Mouse (Mus musculus) limb, embryonic 12.5 days (tissue): ENCODE measurements around the gene Cib4. TPM values are rescaled to one million over a fixed set of nuclear protein-coding genes. Genes with fewer than 3 reads are reported as not detected.

Source experiments
- ATAC-seq: fragments of 200-750 bp; cut with Nextera tagmentation; 2 replicates; pipeline ENCODE4 v1.8.0; 2017; ENCODE audit warnings: low read depth, moderate TSS enrichment; ENCODE audit not compliant: insufficient number of reproducible peaks, insufficient read depth, low FRiP score, low TSS enrichment
- H3K27ac ChIP-seq: fragments of 300-500 bp; sonication (generic); 2 replicates; pipeline ENCODE4 v1.5.1; 2016; ENCODE audit warnings: mild to moderate bottlenecking, moderate library complexity
- H3K27me3 ChIP-seq: fragments of 300-500 bp; sonication (generic); 2 replicates; pipeline ENCODE4 v1.6.1; 2016; ENCODE audit warnings: mild to moderate bottlenecking, moderate library complexity
- H3K36me3 ChIP-seq: fragments of 300-500 bp; sonication (generic); 2 replicates; pipeline ENCODE4 v1.6.1; 2016; ENCODE audit warnings: mild to moderate bottlenecking, moderate library complexity
- H3K4me1 ChIP-seq: fragments of 300-500 bp; sonication (generic); replicated peaks from 2 replicates; pipeline ENCODE4 v1.6.1; 2016
- H3K4me2 ChIP-seq: fragments of 300-500 bp; sonication (generic); 2 replicates; pipeline ENCODE4 v1.6.1; 2016; ENCODE audit warnings: mild to moderate bottlenecking, moderate library complexity
- H3K4me3 ChIP-seq: fragments of 300-500 bp; sonication (generic); replicated peaks from 2 replicates; pipeline ENCODE4 v1.5.1; 2016; ENCODE audit warnings: mild to moderate bottlenecking
- H3K9ac ChIP-seq: fragments of 300-500 bp; sonication (generic); replicated peaks from 2 replicates; pipeline ENCODE4 v1.6.1; 2016; ENCODE audit warnings: mild to moderate bottlenecking, moderate library complexity
- H3K9me3 ChIP-seq: fragments of 300-500 bp; sonication (generic); 2 replicates; pipeline ENCODE4 v1.6.1; 2016; ENCODE audit warnings: mild to moderate bottlenecking, moderate library complexity
- WGBS: fragments of 180-500 bp; shearing (Covaris S2); methylation state at CpG from one replicate; pipeline ENCODE4 v1.1.7; 2016; 5-methylcytosine and 5-hydroxymethylcytosine counted together
- polyA plus RNA-seq: library from polyadenylated mRNA; unstranded; fragments of >200 nt; fragmentation: Nextera tagmentation; extraction: Ambion mirVana; gene quantifications from 2 replicates; pipeline ENCODE4 v1.2.1, GENCODE M21; 2016

Cib4 gene
- polyA plus RNA-seq, 1 experiment from 2014 or later = not detected

GRCm38 (mm10) chr5:30588301-30588968 lies 42.8 kb upstream of the Cib4 start:
- WGBS = under 1% methylated on average over 69 of the region's 70 CpGs
- H3K4me1 ChIP-seq = peaks cover 15% of the 10 kb centered on the region
- H3K9ac ChIP-seq = peak overlapping the region; percentile 27; the same call in 1 of the 2 replicates
- peak overlapping the region; percentile 45 for H3K4me3 ChIP-seq
- H3K27me3 ChIP-seq = peaks cover 82% of the 10 kb centered on the region
- H3K9me3 ChIP-seq = no peaks in the 10 kb centered on the region
- no peak overlapping the region for H3K27ac ChIP-seq
- no peaks in the 10 kb centered on the region for H3K36me3 ChIP-seq
- H3K4me2 ChIP-seq = peak overlapping the region; percentile 93
- 0 out of 2 replicates have a peak, but pooled peaks have one; percentile 5 for ATAC-seq

GRCm38 (mm10) chr5:30587681-30588300 lies 42.2 kb upstream of the Cib4 start, which contains the start of gene Kcnk3:
Kcnk3 (plus strand) TSS chr5:30588170.
- H3K4me3 ChIP-seq = peak within 1 kb of the TSS; percentile 45
- 0 out of 2 replicates have a peak, but pooled peaks have one; percentile 26 for ATAC-seq
- peak within 1 kb of the TSS; percentile 27; the same call in 1 of the 2 replicates for H3K9ac ChIP-seq
- peaks cover 14% of the 10 kb centered on the region for H3K4me1 ChIP-seq
- no peak within 1 kb of the TSS for H3K27ac ChIP-seq
- 2% methylated on average over 35 of the region's 54 CpGs for WGBS
- peaks cover 83% of the 10 kb centered on the region for H3K27me3 ChIP-seq
- H3K9me3 ChIP-seq = no peaks in the 10 kb centered on the region
- H3K36me3 ChIP-seq = no peaks in the 10 kb centered on the region
- peak within 1 kb of the TSS; percentile 93 for H3K4me2 ChIP-seq

GRCm38 (mm10) chr5:30587101-30587500 lies 41.5 kb upstream of the Cib4 start:
- H3K9ac ChIP-seq = no peak overlapping the region
- WGBS = 25% methylated on average over 2 of the region's 2 CpGs
- no peak for ATAC-seq
- H3K4me1 ChIP-seq = peaks cover 14% of the 10 kb centered on the region
- no peak overlapping the region for H3K4me3 ChIP-seq
- H3K27me3 ChIP-seq = peaks cover 77% of the 10 kb centered on the region
- no peak overlapping the region for H3K4me2 ChIP-seq
- H3K27ac ChIP-seq = no peak overlapping the region
- H3K36me3 ChIP-seq = no peaks in the 10 kb centered on the region
- H3K9me3 ChIP-seq = no peaks in the 10 kb centered on the region

- H3K4me2 ChIP-seq = no peak overlapping the region
- WGBS = 80% methylated on average over 3 of the region's 3 CpGs
Measured at GRCm38 (mm10) chr5:30586616-30587015, 41.0 kb upstream of the Cib4 start.

GRCm38 (mm10) chr5:30582017-30582416 lies 36.4 kb upstream of the Cib4 start:
- no peaks in the 10 kb centered on the region for H3K4me1 ChIP-seq
- no peaks in the 10 kb centered on the region for H3K36me3 ChIP-seq
- WGBS = 79% methylated on average over 5 of the region's 5 CpGs
- no peak overlapping the region for H3K9ac ChIP-seq
- ATAC-seq = no peak
- no peaks in the 10 kb centered on the region for H3K9me3 ChIP-seq
- H3K4me3 ChIP-seq = no peak overlapping the region
- no peak overlapping the region for H3K27ac ChIP-seq
- no peak overlapping the region for H3K4me2 ChIP-seq
- H3K27me3 ChIP-seq = peaks cover 26% of the 10 kb centered on the region

More at GRCm38 (mm10) chr5:30586616-30587015, 41.0 kb upstream of the Cib4 start:
- Histone ChIP-seq H3K36me3 (no peaks in the 10 kb centered on the region), H3K9me3 (no peaks in the 10 kb centered on the region), H3K4me1 (peaks cover 14% of the 10 kb centered on the region), H3K27me3 (peaks cover 72% of the 10 kb centered on the region), H3K9ac (no peak overlapping the region), H3K27ac (no peak overlapping the region), H3K4me3 (no peak overlapping the region)
- no peak for ATAC-seq

GRCm38 (mm10) chr5:30580725-30581124 lies 35.1 kb upstream of the Cib4 start:
- no peak overlapping the region for H3K4me2 ChIP-seq
- H3K27me3 ChIP-seq = peaks cover 13% of the 10 kb centered on the region
- no peaks in the 10 kb centered on the region for H3K36me3 ChIP-seq
- H3K27ac ChIP-seq = no peak overlapping the region
- no peak overlapping the region for H3K4me3 ChIP-seq
- ATAC-seq = no peak
- no peaks in the 10 kb centered on the region for H3K9me3 ChIP-seq
- no peak overlapping the region for H3K9ac ChIP-seq
- H3K4me1 ChIP-seq = no peaks in the 10 kb centered on the region
- 23% methylated on average over 6 of the region's 6 CpGs for WGBS

- Histone ChIP-seq H3K27me3 (peaks cover 2% of the 10 kb centered on the region), H3K9ac (no peak overlapping the region), H3K4me1 (no peaks in the 10 kb centered on the region), H3K36me3 (no peaks in the 10 kb centered on the region), H3K4me3 (no peak overlapping the region), H3K9me3 (peaks cover 7% of the 10 kb centered on the region; the same call in 1 of the 2 replicates), H3K4me2 (no peak overlapping the region), H3K27ac (no peak overlapping the region)
- no peak for ATAC-seq
- WGBS = 75% methylated on average over 6 of the region's 6 CpGs
Measured at GRCm38 (mm10) chr5:30578445-30579080, 32.9 kb upstream of the Cib4 start.

- H3K4me3 ChIP-seq = no peak overlapping the region
- 81% methylated on average over 12 of the region's 12 CpGs for WGBS
- H3K27me3 ChIP-seq = no peaks in the 10 kb centered on the region
- H3K4me2 ChIP-seq = no peak overlapping the region
- H3K9me3 ChIP-seq = peaks cover 7% of the 10 kb centered on the region; the same call in 1 of the 2 replicates
- no peak overlapping the region for H3K27ac ChIP-seq
- H3K9ac ChIP-seq = no peak overlapping the region
- no peaks in the 10 kb centered on the region for H3K4me1 ChIP-seq
- no peak for ATAC-seq
- no peaks in the 10 kb centered on the region for H3K36me3 ChIP-seq
Measured at GRCm38 (mm10) chr5:30577654-30578310, 32.1 kb upstream of the Cib4 start.

- Histone ChIP-seq H3K27ac (no peak overlapping the region), H3K27me3 (no peaks in the 10 kb centered on the region), H3K9ac (no peak overlapping the region), H3K4me2 (no peak overlapping the region), H3K4me3 (no peak overlapping the region), H3K9me3 (peaks cover 7% of the 10 kb centered on the region; the same call in 1 of the 2 replicates), H3K4me1 (no peaks in the 10 kb centered on the region), H3K36me3 (no peaks in the 10 kb centered on the region)
- ATAC-seq = no peak
- 59% methylated on average over 9 of the region's 9 CpGs for WGBS
Measured at GRCm38 (mm10) chr5:30577251-30577650, 31.6 kb upstream of the Cib4 start.

GRCm38 (mm10) chr5:30576233-30576632 lies 30.6 kb upstream of the Cib4 start:
- Histone ChIP-seq H3K4me1 (no peaks in the 10 kb centered on the region), H3K27ac (no peak overlapping the region), H3K4me2 (no peak overlapping the region), H3K27me3 (no peaks in the 10 kb centered on the region), H3K9me3 (peaks cover 7% of the 10 kb centered on the region; the same call in 1 of the 2 replicates), H3K4me3 (no peak overlapping the region), H3K36me3 (no peaks in the 10 kb centered on the region), H3K9ac (no peak overlapping the region)
- no peak for ATAC-seq
- WGBS = 80% methylated on average over 7 of the region's 7 CpGs

GRCm38 (mm10) chr5:30574367-30574766 lies 28.7 kb upstream of the Cib4 start:
- 90% methylated on average over 8 of the region's 8 CpGs for WGBS
- Histone ChIP-seq H3K9me3 (peaks cover 7% of the 10 kb centered on the region; the same call in 1 of the 2 replicates), H3K27me3 (no peaks in the 10 kb centered on the region), H3K4me1 (no peaks in the 10 kb centered on the region), H3K4me3 (no peak overlapping the region), H3K27ac (no peak overlapping the region), H3K9ac (no peak overlapping the region), H3K4me2 (no peak overlapping the region), H3K36me3 (no peaks in the 10 kb centered on the region)
- no peak for ATAC-seq
